Mouse (Mus musculus) stomach, postnatal 0 days (tissue): ENCODE measurements around the gene Gpr183.

Source experiments
- CTCF ChIP-seq: IDR thresholded peaks from 2 replicates; pipeline ENCODE4 v1.5.1; 2016; ENCODE audit warnings: antibody characterized with exemption, low read depth, mild to moderate bottlenecking, moderate library complexity
- EP300 ChIP-seq: optimal IDR thresholded peaks from 2 replicates; pipeline ENCODE3; 2016; ENCODE audit warnings: antibody characterized with exemption

- TF ChIP-seq CTCF (no peak), EP300 (no peak)
Observed at GRCm38 (mm10) chr14:121939582-121939981, 25.4 kb downstream of the Gpr183 start.
